Mouse (Mus musculus): ENCODE data around the gene Hamp. TPM values are rescaled to one million over a fixed set of nuclear protein-coding genes. Genes with fewer than 3 reads are reported as not detected.
"Not testable (repeated sequence)": the region's sequence is repeated elsewhere in the genome, so short reads cannot be mapped to it uniquely, and the experiment has no call there.

Hamp gene
- polyA plus RNA-seq, 1 experiment from 2014 or later, result not detected

- Histone ChIP-seq H3K27ac (ENCODE audit: low read depth, low read length) (no peak overlapping the region), H3K4me3 (ENCODE audit: low read depth, low read length) (no peak overlapping the region), H3K4me1 (ENCODE audit: control insufficient read depth, insufficient read depth, low read length) (no peaks in the 10 kb centered on the region), H3K9ac (ENCODE audit: low read length) (no peak overlapping the region), H3K4me2 (ENCODE audit: low read depth) (no peak overlapping the region), H3K9me3 (ENCODE audit: control insufficient read depth, low read length) (no peaks in the 10 kb centered on the region), H3K27me3 (ENCODE audit: control insufficient read depth, insufficient read depth, low read length) (no peaks in the 10 kb centered on the region), H3K36me3 (ENCODE audit: control insufficient read depth, insufficient read depth, low read length) (no peaks in the 10 kb centered on the region)
- no peak for ATAC-seq (ENCODE audit: insufficient read depth, low FRiP score, low TSS enrichment)
- WGBS, result 78% methylated on average over 3 of the region's 3 CpGs
- no peak for DNase-seq (ENCODE audit: low spot score)
Observed at GRCm38 (mm10) chr7:30924071-30924470, 19.8 kb downstream of the Hamp start.

- not testable (repeated sequence) for H3K36me3 ChIP-seq (ENCODE audit: control insufficient read depth, insufficient read depth, low read length); H3K9ac ChIP-seq (ENCODE audit: low read length); H3K4me1 ChIP-seq (ENCODE audit: control insufficient read depth, insufficient read depth, low read length); H3K4me2 ChIP-seq (ENCODE audit: low read depth); H3K27me3 ChIP-seq (ENCODE audit: control insufficient read depth, insufficient read depth, low read length); H3K9me3 ChIP-seq (ENCODE audit: control insufficient read depth, low read length); ATAC-seq (ENCODE audit: insufficient read depth, low FRiP score, low TSS enrichment); H3K4me3 ChIP-seq (ENCODE audit: low read depth, low read length); DNase-seq (ENCODE audit: low spot score); H3K27ac ChIP-seq (ENCODE audit: low read depth, low read length)
- 43% methylated on average over 3 of the region's 3 CpGs for WGBS
Observed at GRCm38 (mm10) chr7:30922490-30922889, 21.3 kb downstream of the Hamp start.

GRCm38 (mm10) chr7:30920217-30920616 is 23.6 kb downstream of the Hamp start:
- Histone ChIP-seq H3K27ac (ENCODE audit: low read depth, low read length) (no peak overlapping the region), H3K27me3 (ENCODE audit: control insufficient read depth, insufficient read depth, low read length) (no peaks in the 10 kb centered on the region), H3K9ac (ENCODE audit: low read length) (no peak overlapping the region), H3K36me3 (ENCODE audit: control insufficient read depth, insufficient read depth, low read length) (no peaks in the 10 kb centered on the region), H3K4me1 (ENCODE audit: control insufficient read depth, insufficient read depth, low read length) (no peaks in the 10 kb centered on the region), H3K4me3 (ENCODE audit: low read depth, low read length) (no peak overlapping the region), H3K9me3 (ENCODE audit: control insufficient read depth, low read length) (no peaks in the 10 kb centered on the region), H3K4me2 (ENCODE audit: low read depth) (no peak overlapping the region)
- ATAC-seq (ENCODE audit: insufficient read depth, low FRiP score, low TSS enrichment) (no peak), DNase-seq (ENCODE audit: low spot score) (no peak)
- WGBS, result 62% methylated on average over 3 of the region's 3 CpGs

- ATAC-seq (ENCODE audit: insufficient read depth, low FRiP score, low TSS enrichment) (no peak), DNase-seq (ENCODE audit: low spot score) (no peak)
- Histone ChIP-seq H3K9ac (ENCODE audit: low read length) (no peak overlapping the region), H3K9me3 (ENCODE audit: control insufficient read depth, low read length) (no peaks in the 10 kb centered on the region), H3K4me2 (ENCODE audit: low read depth) (no peak overlapping the region), H3K36me3 (ENCODE audit: control insufficient read depth, insufficient read depth, low read length) (no peaks in the 10 kb centered on the region), H3K27ac (ENCODE audit: low read depth, low read length) (no peak overlapping the region), H3K4me3 (ENCODE audit: low read depth, low read length) (no peak overlapping the region), H3K4me1 (ENCODE audit: control insufficient read depth, insufficient read depth, low read length) (no peaks in the 10 kb centered on the region), H3K27me3 (ENCODE audit: control insufficient read depth, insufficient read depth, low read length) (no peaks in the 10 kb centered on the region)
- WGBS, result 78% methylated on average over 4 of the region's 4 CpGs
Observed at GRCm38 (mm10) chr7:30917219-30917618, 26.6 kb downstream of the Hamp start.

GRCm38 (mm10) chr7:30916713-30917112 is 27.1 kb downstream of the Hamp start:
- WGBS, result 37% methylated on average over 6 of the region's 6 CpGs
- no peak for DNase-seq (ENCODE audit: low spot score)
- no peaks in the 10 kb centered on the region for H3K27me3 ChIP-seq (ENCODE audit: control insufficient read depth, insufficient read depth, low read length)
- H3K4me2 ChIP-seq (ENCODE audit: low read depth), result no peak overlapping the region
- H3K9ac ChIP-seq (ENCODE audit: low read length), result no peak overlapping the region
- no peaks in the 10 kb centered on the region for H3K36me3 ChIP-seq (ENCODE audit: control insufficient read depth, insufficient read depth, low read length)
- H3K27ac ChIP-seq (ENCODE audit: low read depth, low read length), result no peak overlapping the region
- H3K9me3 ChIP-seq (ENCODE audit: control insufficient read depth, low read length), result no peaks in the 10 kb centered on the region
- no peak overlapping the region for H3K4me3 ChIP-seq (ENCODE audit: low read depth, low read length)
- no peak for ATAC-seq (ENCODE audit: insufficient read depth, low FRiP score, low TSS enrichment)
- no peaks in the 10 kb centered on the region for H3K4me1 ChIP-seq (ENCODE audit: control insufficient read depth, insufficient read depth, low read length)

- ATAC-seq (ENCODE audit: insufficient read depth, low FRiP score, low TSS enrichment) (no peak), DNase-seq (ENCODE audit: low spot score) (no peak)
- Histone ChIP-seq H3K9me3 (ENCODE audit: control insufficient read depth, low read length) (no peaks in the 10 kb centered on the region), H3K4me1 (ENCODE audit: control insufficient read depth, insufficient read depth, low read length) (no peaks in the 10 kb centered on the region), H3K27me3 (ENCODE audit: control insufficient read depth, insufficient read depth, low read length) (no peaks in the 10 kb centered on the region), H3K27ac (ENCODE audit: low read depth, low read length) (no peak within 1 kb of the TSS), H3K9ac (ENCODE audit: low read length) (no peak within 1 kb of the TSS), H3K4me2 (ENCODE audit: low read depth) (no peak within 1 kb of the TSS), H3K36me3 (ENCODE audit: control insufficient read depth, insufficient read depth, low read length) (no peaks in the 10 kb centered on the region), H3K4me3 (ENCODE audit: low read depth, low read length) (no peak within 1 kb of the TSS)
- WGBS, result 75% methylated on average over 8 of the region's 8 CpGs
Observed at GRCm38 (mm10) chr7:30914732-30915131, 29.1 kb downstream of the Hamp start, which contains the start of gene Mag. Mag (minus strand) TSS chr7:30914873.

- Histone ChIP-seq H3K4me1 (ENCODE audit: control insufficient read depth, insufficient read depth, low read length) (no peaks in the 10 kb centered on the region), H3K27ac (ENCODE audit: low read depth, low read length) (no peak overlapping the region), H3K4me3 (ENCODE audit: low read depth, low read length) (no peak overlapping the region), H3K4me2 (ENCODE audit: low read depth) (no peak overlapping the region), H3K27me3 (ENCODE audit: control insufficient read depth, insufficient read depth, low read length) (no peaks in the 10 kb centered on the region), H3K9ac (ENCODE audit: low read length) (no peak overlapping the region), H3K9me3 (ENCODE audit: control insufficient read depth, low read length) (no peaks in the 10 kb centered on the region), H3K36me3 (ENCODE audit: control insufficient read depth, insufficient read depth, low read length) (no peaks in the 10 kb centered on the region)
- no peak for ATAC-seq (ENCODE audit: insufficient read depth, low FRiP score, low TSS enrichment)
- DNase-seq (ENCODE audit: low spot score), result no peak
- 87% methylated on average over 6 of the region's 6 CpGs for WGBS
Observed at GRCm38 (mm10) chr7:30909773-30910172, 34.1 kb downstream of the Hamp start.

- peak; percentile 31; the same call in 1 of the 2 replicates for ATAC-seq (ENCODE audit: insufficient read depth, low FRiP score, low TSS enrichment)
- H3K36me3 ChIP-seq (ENCODE audit: control insufficient read depth, insufficient read depth, low read length), result no peaks in the 10 kb centered on the region
- 28% methylated on average over 17 of the region's 17 CpGs for WGBS
- no peaks in the 10 kb centered on the region for H3K9me3 ChIP-seq (ENCODE audit: control insufficient read depth, low read length)
- no peak for DNase-seq (ENCODE audit: low spot score)
- peak overlapping the region; percentile 51 for H3K4me2 ChIP-seq (ENCODE audit: low read depth)
- H3K27ac ChIP-seq (ENCODE audit: low read depth, low read length), result no peak overlapping the region
- no peaks in the 10 kb centered on the region for H3K4me1 ChIP-seq (ENCODE audit: control insufficient read depth, insufficient read depth, low read length)
- no peak overlapping the region for H3K9ac ChIP-seq (ENCODE audit: low read length)
- H3K27me3 ChIP-seq (ENCODE audit: control insufficient read depth, insufficient read depth, low read length), result no peaks in the 10 kb centered on the region
- H3K4me3 ChIP-seq (ENCODE audit: low read depth, low read length), result no peak overlapping the region
Observed at GRCm38 (mm10) chr7:30908992-30909431, 34.8 kb downstream of the Hamp start.

- Histone ChIP-seq H3K27ac (ENCODE audit: low read depth, low read length) (no peak overlapping the region), H3K27me3 (ENCODE audit: control insufficient read depth, insufficient read depth, low read length) (no peaks in the 10 kb centered on the region), H3K4me3 (ENCODE audit: low read depth, low read length) (peak overlapping the region; percentile 15), H3K4me1 (ENCODE audit: control insufficient read depth, insufficient read depth, low read length) (no peaks in the 10 kb centered on the region), H3K9me3 (ENCODE audit: control insufficient read depth, low read length) (no peaks in the 10 kb centered on the region), H3K36me3 (ENCODE audit: control insufficient read depth, insufficient read depth, low read length) (no peaks in the 10 kb centered on the region), H3K9ac (ENCODE audit: low read length) (no peak overlapping the region), H3K4me2 (ENCODE audit: low read depth) (peak overlapping the region; percentile 51)
- peak; percentile 71 for ATAC-seq (ENCODE audit: insufficient read depth, low FRiP score, low TSS enrichment)
- 2% methylated on average over 21 of the region's 26 CpGs for WGBS
- DNase-seq (ENCODE audit: low spot score), result peak; percentile 53
Observed at GRCm38 (mm10) chr7:30908277-30908991, 35.4 kb downstream of the Hamp start.
